Mouse (Mus musculus) liver (tissue): ENCODE measurements around the gene Noto.
A peak's percentile ranks its signal among the peaks of the same experiment; 100 is the strongest.
"Not testable (repeated sequence)": the region's sequence is repeated elsewhere in the genome, so short reads cannot be mapped to it uniquely, and the experiment has no call there.

Experiments
- DNase-seq: peaks from one replicate; pipeline ENCODE4 v3.0.0-alpha.2; 2020; ENCODE audit warnings: mixed read lengths

Noto gene

DNA sequence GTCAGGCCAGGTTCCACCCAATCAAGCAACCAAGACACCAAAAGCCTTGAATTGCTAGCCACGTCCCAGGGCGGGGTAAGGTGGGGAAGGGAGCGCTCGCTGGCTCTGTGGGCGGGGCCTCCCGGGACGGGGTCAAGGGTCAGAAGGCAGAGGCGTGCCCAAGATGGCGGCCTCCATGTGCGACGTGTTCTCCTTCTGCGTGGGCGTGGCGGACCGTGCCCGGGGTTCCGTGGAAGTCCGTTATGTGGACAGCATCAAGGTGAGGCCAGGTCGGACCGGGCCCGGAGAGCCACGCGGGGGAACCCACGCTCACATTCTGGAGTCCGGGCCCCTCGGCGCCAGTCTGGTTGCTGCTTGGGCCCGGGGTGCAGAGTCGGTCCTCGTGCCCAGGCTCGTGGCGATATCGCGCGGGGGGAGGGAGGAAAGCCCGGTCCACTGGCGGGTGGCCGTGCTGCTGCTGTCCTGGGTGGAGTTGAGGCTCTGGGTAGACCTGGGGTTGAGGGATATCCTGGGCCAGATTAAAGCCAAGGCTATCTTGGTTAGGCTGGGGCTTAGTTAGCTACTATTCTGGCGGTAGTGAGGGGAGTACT lies 8.3 kb downstream of the Noto start, which contains the start of gene Smyd5:
Gene Smyd5 (plus strand): TSS at position 148 of the 590 bp plus-strand sequence.
- DNase-seq, result peak; percentile 90

- no peak for DNase-seq
Observed at GRCm38 (mm10) chr6:85433865-85434264, 10.2 kb downstream of the Noto start.

DNA sequence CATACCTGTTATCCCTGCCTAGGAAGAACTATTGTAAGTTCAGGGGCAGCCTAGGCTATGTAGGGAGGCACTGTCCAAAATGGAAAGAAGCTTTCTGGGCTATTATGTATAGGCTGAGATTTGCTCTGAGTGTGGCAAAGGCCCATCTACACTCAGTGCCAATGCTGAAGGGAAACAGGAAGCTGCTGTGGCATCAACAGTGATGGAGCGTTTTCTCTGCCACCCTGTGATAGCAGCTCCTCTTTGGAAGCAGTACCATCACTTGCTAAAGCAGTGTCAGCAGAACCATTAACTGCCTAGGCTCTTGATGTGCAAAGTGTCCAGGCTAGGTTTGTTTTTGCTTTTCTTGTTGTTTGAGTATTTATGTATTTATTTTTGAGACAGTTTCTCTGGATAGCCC lies 12.5 kb downstream of the Noto start:
- DNase-seq, result no peak

DNA sequence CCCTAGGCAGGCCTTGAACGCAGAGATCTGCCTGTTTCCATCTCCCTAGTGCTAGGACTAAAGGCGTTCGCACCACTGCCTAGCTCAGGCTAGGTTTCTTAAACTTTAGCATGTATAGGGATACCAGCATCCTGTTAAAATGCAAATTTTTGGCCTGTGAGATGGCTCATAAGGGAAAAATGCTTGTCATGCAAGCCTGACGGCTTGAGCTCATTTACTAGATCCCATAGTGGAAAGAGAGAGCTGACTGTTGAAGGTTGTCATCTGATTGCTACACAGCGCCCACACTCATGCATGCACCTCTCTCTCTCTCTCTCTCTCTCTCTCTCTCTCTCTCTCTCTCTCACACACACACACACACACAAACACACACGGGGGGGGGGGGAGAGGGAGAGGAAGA lies 12.9 kb downstream of the Noto start:
- no peak for DNase-seq

GRCm38 (mm10) chr6:85441142-85441541 lies 17.5 kb downstream of the Noto start:
- DNase-seq, result no peak

DNA sequence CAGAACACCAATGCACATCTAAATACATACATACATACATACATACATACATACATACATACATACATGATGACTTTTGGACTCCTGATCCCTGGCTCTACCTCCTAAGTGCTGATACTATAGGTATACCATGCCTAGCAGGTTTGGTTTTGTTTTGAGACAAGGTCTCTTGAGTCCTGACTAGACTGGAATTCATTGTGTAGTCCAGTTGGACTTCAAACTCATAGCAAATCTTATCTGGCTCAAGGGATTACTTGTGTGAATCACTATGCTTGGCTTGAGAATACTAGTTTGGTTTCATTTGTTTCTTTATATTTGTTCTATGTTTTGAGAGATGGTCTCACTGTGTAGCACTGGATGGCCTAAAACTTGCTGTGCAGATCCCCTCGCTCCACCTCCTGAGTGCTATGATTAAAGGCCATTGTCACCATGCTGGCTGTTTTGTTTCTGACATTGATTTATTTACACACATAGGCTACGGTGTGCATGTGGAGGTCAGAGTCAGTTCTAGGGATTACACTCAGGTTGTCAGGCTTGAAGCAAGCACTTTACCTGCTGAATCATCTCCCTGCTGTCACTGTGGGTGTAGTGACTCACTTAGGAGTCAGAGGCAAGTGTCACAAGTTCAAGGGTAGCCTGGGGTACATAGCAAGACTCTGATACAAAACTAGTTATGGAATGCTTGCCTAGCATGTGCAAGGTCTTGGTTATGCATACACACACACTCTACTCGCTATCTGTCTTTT lies 20.0 kb downstream of the Noto start:
- DNase-seq, result no peak

- no peak for DNase-seq
Observed at GRCm38 (mm10) chr6:85444266-85444965, 20.7 kb downstream of the Noto start.

DNA sequence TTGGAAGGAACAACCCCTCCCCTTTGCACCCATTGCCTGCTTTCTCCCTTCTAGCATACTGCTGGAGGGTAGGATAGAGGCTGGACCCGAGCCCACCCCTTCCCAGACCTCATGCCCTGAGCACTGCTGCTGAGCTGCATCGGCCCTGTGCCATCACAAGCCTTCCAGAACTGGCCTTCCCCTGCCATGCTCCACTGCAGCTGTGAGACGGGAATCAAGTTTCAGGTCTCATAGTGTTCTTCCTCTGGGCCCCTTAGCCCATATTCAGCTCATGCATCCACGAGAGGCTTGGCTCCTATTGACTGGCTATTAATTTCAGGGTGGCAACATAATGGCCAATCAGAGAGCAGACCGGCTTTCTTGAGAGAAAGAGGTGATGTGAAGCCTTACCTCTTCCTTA lies 21.6 kb downstream of the Noto start:
- DNase-seq, result no peak

GRCm38 (mm10) chr6:85447351-85447750 lies 23.7 kb downstream of the Noto start:
- DNase-seq, result no peak

GRCm38 (mm10) chr6:85450140-85450539 lies 26.5 kb downstream of the Noto start:
- DNase-seq, result not testable (repeated sequence)

- peak; percentile 99 for DNase-seq
Observed at GRCm38 (mm10) chr6:85450697-85451663, 27.3 kb downstream of the Noto start, which contains the start of gene Cct7. Gene Cct7, plus strand, starts transcription at chr6:85451514.

DNA sequence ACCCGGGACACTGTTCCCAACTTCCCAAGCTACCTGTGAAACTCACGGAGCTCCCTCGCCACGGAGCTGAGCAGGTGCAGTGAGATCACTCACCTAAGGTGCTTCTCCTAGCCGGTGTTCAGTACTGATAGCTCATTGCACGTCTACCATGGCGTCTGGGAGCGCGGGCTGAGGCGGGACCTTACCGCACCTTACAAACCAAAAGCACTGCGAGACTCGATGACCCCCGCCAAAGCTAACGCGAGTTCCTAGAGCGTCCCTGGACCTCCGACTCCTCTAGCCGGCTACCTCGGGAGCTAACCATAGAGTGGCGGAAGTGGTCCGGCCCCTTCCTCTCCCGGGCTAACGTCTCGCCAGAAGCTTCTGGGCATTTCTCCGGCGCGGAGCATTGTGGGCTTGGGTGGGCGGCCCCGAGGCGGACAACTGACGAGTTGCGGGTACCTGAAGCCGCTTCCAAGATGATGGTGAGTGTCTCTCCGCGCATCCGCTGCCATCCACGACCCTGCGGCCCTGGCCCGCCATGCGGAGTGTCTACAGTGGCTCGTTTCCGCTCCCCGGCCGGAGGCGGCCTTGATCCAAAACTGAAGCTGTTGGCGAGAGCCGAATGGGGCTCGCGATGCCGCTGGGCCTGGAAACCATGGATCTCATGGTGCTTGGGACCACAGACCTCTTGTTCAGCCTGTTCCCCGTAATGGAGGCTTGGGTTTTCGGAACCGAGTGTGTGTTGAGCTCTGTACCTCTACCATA lies 28.2 kb downstream of the Noto start, which contains the start of gene Pradc1:
Gene Pradc1 (minus strand): TSS at position 307 of the 747 bp plus-strand sequence.
- DNase-seq, result peak; percentile 95

DNA sequence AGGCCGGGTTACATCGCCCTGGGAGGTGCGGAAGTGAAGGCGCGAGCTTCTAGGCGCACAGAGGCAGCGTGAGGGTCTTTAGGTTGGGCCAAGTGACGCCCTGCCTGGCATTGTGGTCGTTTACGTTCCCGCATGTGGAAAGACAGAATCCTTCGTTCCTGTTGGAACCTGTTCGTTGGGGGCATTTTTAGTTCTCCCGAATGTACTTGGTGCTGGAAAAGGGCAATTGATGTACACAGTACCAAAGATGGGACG lies 28.7 kb downstream of the Noto start:
- DNase-seq, result no peak

- DNase-seq, result peak; percentile 55
Observed at GRCm38 (mm10) chr6:85452816-85453215, 29.1 kb downstream of the Noto start.

- DNase-seq, result no peak
Observed at GRCm38 (mm10) chr6:85459621-85460020, 35.9 kb downstream of the Noto start.

DNA sequence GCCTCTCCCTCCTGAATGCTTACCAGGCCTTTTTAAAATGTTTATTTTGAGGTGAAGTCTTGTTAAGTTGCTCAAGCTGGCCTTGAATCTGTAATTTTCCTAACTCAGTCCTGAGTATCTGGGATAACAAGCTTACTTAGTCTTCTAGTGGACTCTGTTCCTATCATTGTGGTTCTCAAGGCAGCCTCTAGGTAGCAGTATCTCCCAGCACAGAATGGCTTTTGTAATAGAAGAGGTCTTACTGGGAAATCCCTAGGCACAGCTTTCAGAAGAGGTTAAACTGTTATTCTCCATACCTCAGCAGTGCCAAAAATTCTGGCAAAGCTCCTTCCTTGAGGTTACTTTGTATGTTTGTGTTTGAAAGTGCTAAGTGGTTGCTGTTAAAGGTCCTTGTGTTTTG lies 41.7 kb downstream of the Noto start:
- no peak for DNase-seq

DNA sequence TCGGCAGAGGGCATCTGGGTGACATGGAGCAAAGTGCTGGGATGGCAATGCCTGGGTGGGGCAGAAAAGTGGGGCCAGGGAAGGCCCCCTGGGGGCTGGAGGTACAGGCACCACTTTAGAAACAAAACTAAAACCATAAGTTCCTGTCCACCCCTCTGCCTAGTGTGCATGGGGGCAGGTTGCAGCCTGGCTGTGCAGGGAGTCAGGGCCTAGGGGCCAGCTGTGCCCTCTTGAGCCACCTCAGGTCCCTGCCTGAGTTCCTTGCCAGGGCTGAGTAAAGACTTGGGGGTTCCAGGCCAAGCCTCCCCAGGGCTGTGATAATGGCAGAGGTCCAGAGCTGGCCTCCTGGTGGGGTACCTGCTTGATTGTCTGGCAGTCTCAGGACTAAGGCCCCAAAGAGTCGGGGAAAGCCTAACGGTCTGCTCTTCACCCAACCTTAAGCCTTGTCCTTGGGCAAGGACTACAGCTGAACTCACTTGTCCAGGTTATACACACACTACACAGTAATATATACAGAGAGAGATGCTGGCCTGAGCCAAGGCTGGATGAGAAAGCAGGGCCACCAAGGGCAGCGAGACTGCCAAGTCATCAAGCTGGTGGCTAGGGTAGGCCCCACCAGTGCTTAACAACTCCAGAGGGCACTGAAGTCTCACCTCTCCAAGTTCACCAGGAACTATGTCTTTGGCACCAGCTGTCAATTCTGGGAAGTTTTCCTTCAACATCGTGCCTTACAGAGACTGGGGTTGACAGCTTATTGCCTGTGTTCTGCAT lies 46.2 kb downstream of the Noto start:
- DNase-seq, result no peak

DNA sequence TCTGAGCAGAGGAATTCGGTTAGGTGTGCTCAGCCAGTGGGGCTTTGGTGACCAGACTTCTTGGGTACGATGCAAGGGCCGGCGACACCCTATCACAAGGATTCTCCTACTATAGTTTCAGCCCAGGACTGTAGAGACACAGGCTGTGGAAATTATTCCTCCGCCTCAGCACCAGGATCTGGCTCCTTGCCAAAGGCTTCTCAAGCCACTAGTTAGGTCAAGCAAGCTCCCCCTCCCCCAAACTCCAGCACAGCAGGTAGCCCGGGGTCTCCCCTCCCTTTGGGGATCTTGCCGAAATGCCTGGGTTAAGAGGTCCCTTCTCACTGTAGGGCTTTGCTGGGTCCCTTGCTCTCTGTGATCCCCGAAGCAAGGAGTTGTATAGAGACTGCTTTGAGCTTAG lies 48.3 kb downstream of the Noto start:
- DNase-seq, result no peak

- no peak for DNase-seq
Observed at GRCm38 (mm10) chr6:85472542-85472941, 48.9 kb downstream of the Noto start.

- no peak for DNase-seq
Observed at GRCm38 (mm10) chr6:85475581-85475980, 51.9 kb downstream of the Noto start.

DNA sequence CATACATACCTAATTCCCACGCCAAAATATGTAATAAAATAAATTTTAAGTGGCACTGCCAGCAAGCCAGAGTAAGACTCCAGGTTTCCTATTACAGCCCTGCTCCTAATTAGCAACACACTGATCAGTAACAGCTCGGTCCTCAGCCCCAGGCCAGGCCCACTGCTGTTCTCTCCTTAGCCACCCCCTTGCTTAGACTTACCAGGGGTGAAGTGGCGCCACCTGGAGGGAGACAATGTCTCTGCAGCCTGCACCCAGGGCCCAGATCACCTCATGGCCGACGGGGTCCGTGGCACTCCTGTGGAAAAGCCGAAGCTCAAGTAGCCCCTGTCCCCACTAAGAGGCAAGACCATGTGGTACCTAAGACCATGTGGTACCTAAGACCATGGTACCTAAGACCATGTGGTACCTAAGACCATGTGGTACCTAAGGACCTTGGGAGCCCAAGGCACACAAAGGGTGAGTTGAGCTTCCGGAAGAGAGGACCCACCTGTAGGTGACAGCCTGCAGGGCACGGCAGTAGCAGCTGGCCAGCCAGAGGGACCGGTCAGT lies 53.8 kb downstream of the Noto start:
- DNase-seq, result peak; percentile 40
